Mouse (Mus musculus) stomach, postnatal 0 days (tissue): ENCODE data around the gene Hyal2. TPM values are rescaled to one million over a fixed set of nuclear protein-coding genes. Genes with fewer than 3 reads are reported as not detected.
A peak's percentile ranks its signal among the peaks of the same experiment; 100 is the strongest.
"Not testable (repeated sequence)": the region's sequence is repeated elsewhere in the genome, so short reads cannot be mapped to it uniquely, and the experiment has no call there.

Experiments used
- ATAC-seq: fragments of 200-750 bp; cut with Nextera tagmentation; 2 replicates; pipeline ENCODE4 v1.8.0; 2017; ENCODE audit not compliant: low FRiP score, low TSS enrichment
- DNase-seq: peaks from one replicate; pipeline ENCODE4 v3.0.0-alpha.2; 2016; ENCODE audit warnings: low spot score
- H3K27ac ChIP-seq: fragments of 300-500 bp; sonication (generic); replicated peaks from 2 replicates; pipeline ENCODE4 v1.5.1; 2014; ENCODE audit warnings: mild to moderate bottlenecking, control low read depth
- H3K27me3 ChIP-seq: fragments of 300-500 bp; sonication (generic); 2 replicates; pipeline ENCODE4 v1.6.1; 2014; ENCODE audit warnings: low read length; ENCODE audit not compliant: control insufficient read depth, insufficient read depth
- H3K36me3 ChIP-seq: fragments of 300-500 bp; sonication (generic); 2 replicates; pipeline ENCODE4 v1.6.1; 2014; ENCODE audit warnings: low read length, mixed read lengths; ENCODE audit not compliant: control insufficient read depth, insufficient read depth
- H3K4me1 ChIP-seq: fragments of 300-500 bp; sonication (generic); replicated peaks from 2 replicates; pipeline ENCODE4 v1.6.1; 2014; ENCODE audit warnings: antibody characterized with exemption; ENCODE audit not compliant: control insufficient read depth, insufficient read depth
- H3K4me2 ChIP-seq: fragments of 300-500 bp; sonication (generic); replicated peaks from 2 replicates; pipeline ENCODE4 v1.6.1; 2014; ENCODE audit warnings: low read depth, mild to moderate bottlenecking, control low read depth, moderate library complexity
- H3K4me3 ChIP-seq: fragments of 300-500 bp; sonication (generic); 2 replicates; pipeline ENCODE4 v1.5.1; 2014; ENCODE audit warnings: low read depth, low read length, control low read depth
- H3K9ac ChIP-seq: fragments of 300-500 bp; sonication (generic); 2 replicates; pipeline ENCODE4 v1.6.1; 2014; ENCODE audit warnings: mild to moderate bottlenecking, low read length, control low read depth, mixed read lengths
- H3K9me3 ChIP-seq: fragments of 300-500 bp; sonication (generic); 2 replicates; pipeline ENCODE4 v1.6.1; 2016; ENCODE audit warnings: low read length; ENCODE audit not compliant: control insufficient read depth
- CTCF ChIP-seq: IDR thresholded peaks from 2 replicates; pipeline ENCODE4 v1.5.1; 2016; ENCODE audit warnings: antibody characterized with exemption, low read depth, mild to moderate bottlenecking, moderate library complexity
- EP300 ChIP-seq: optimal IDR thresholded peaks from 2 replicates; pipeline ENCODE3; 2016; ENCODE audit warnings: antibody characterized with exemption
- WGBS: fragments of 180-500 bp; shearing (Covaris S2); extraction: QIAGEN DNeasy Blood & Tissue Kit; methylation state at CpG from one replicate; pipeline ENCODE4 v1.1.7; 2014; 5-methylcytosine and 5-hydroxymethylcytosine counted together
- polyA plus RNA-seq: library from polyadenylated mRNA; unstranded; fragments of >200 nt; fragmentation: Nextera tagmentation; extraction: Ambion mirVana; gene quantifications from 2 replicates; pipeline ENCODE4 v1.2.1, GENCODE M21; 2015

Hyal2 gene
- polyA plus RNA-seq, 1 experiment from 2014 or later: 50.4 TPM

- TF ChIP-seq EP300 (no peak), CTCF (no peak; the same call in 1 of the 2 replicates)
- peak overlapping the region; percentile 69 for H3K4me3 ChIP-seq
- no peaks in the 10 kb centered on the region for H3K9me3 ChIP-seq
- peak; percentile 72 for DNase-seq
- peak overlapping the region; percentile 97 for H3K27ac ChIP-seq
- H3K36me3 ChIP-seq: peaks cover 25% of the 10 kb centered on the region
- peak overlapping the region; percentile 83 for H3K4me2 ChIP-seq
- peak overlapping the region; percentile 85 for H3K9ac ChIP-seq
- under 1% methylated on average over 23 of the region's 23 CpGs for WGBS
- H3K4me1 ChIP-seq: peaks cover 22% of the 10 kb centered on the region
- H3K27me3 ChIP-seq: no peaks in the 10 kb centered on the region
- ATAC-seq: peak; percentile 9
Measured at GRCm38 (mm10) chr9:107555031-107555457, 12.7 kb upstream of the Hyal2 start.

- DNase-seq (no peak), ATAC-seq (no peak)
- H3K4me2 ChIP-seq: peak overlapping the region; percentile 83
- peak overlapping the region; percentile 85 for H3K9ac ChIP-seq
- H3K27ac ChIP-seq: peak overlapping the region; percentile 97
- TF ChIP-seq EP300 (no peak), CTCF (no peak)
- no peaks in the 10 kb centered on the region for H3K27me3 ChIP-seq
- peaks cover 25% of the 10 kb centered on the region for H3K36me3 ChIP-seq
- no peaks in the 10 kb centered on the region for H3K9me3 ChIP-seq
- peak overlapping the region; percentile 69 for H3K4me3 ChIP-seq
- H3K4me1 ChIP-seq: peaks cover 21% of the 10 kb centered on the region
- WGBS: 25% methylated on average over 2 of the region's 2 CpGs
Measured at GRCm38 (mm10) chr9:107555701-107556100, 12.0 kb upstream of the Hyal2 start.

GRCm38 (mm10) chr9:107556346-107556745 is 11.4 kb upstream of the Hyal2 start:
- ATAC-seq: no peak
- TF ChIP-seq EP300 (no peak), CTCF (no peak)
- Histone ChIP-seq H3K27me3 (no peaks in the 10 kb centered on the region), H3K4me3 (peak overlapping the region; percentile 69), H3K36me3 (peaks cover 28% of the 10 kb centered on the region), H3K27ac (peak overlapping the region; percentile 97), H3K9me3 (no peaks in the 10 kb centered on the region), H3K4me1 (peaks cover 17% of the 10 kb centered on the region), H3K4me2 (peak overlapping the region; percentile 83), H3K9ac (peak overlapping the region; percentile 31; the same call in 1 of the 2 replicates)
- WGBS: 56% methylated on average over 3 of the region's 3 CpGs
- DNase-seq: no peak

GRCm38 (mm10) chr9:107563029-107563581 is 4.6 kb upstream of the Hyal2 start, which contains the start of gene Tusc2:
Gene Tusc2 (plus strand): TSS chr9:107563255.
- H3K27me3 ChIP-seq: no peaks in the 10 kb centered on the region
- H3K36me3 ChIP-seq: peaks cover 26% of the 10 kb centered on the region
- TF ChIP-seq CTCF (no peak), EP300 (no peak)
- peak within 1 kb of the TSS; percentile 79 for H3K4me3 ChIP-seq
- ATAC-seq: peak; percentile 94
- peak; percentile 96 for DNase-seq
- H3K9ac ChIP-seq: peak within 1 kb of the TSS; percentile 82
- H3K27ac ChIP-seq: peak within 1 kb of the TSS; percentile 84
- H3K4me2 ChIP-seq: peak within 1 kb of the TSS; percentile 86
- WGBS: 1% methylated on average over 46 of the region's 46 CpGs
- peaks cover 6% of the 10 kb centered on the region; the same call in 1 of the 2 replicates for H3K4me1 ChIP-seq
- no peaks in the 10 kb centered on the region for H3K9me3 ChIP-seq

GRCm38 (mm10) chr9:107565556-107565955 is 2.2 kb upstream of the Hyal2 start:
- not testable (repeated sequence) for ATAC-seq, H3K9me3 ChIP-seq, H3K4me3 ChIP-seq, DNase-seq, H3K4me2 ChIP-seq, H3K9ac ChIP-seq, H3K27me3 ChIP-seq
- WGBS: 32% methylated on average over 5 of the region's 5 CpGs
- peaks cover 10% of the 10 kb centered on the region for H3K36me3 ChIP-seq
- peak overlapping the region; percentile 71 for H3K27ac ChIP-seq
- H3K4me1 ChIP-seq: peaks cover 14% of the 10 kb centered on the region
- peak; percentile 60 for TF ChIP-seq CTCF

- Histone ChIP-seq H3K27me3 (no peaks in the 10 kb centered on the region), H3K36me3 (peaks cover 10% of the 10 kb centered on the region), H3K4me2 (no peak overlapping the region), H3K4me3 (no peak overlapping the region), H3K27ac (peak overlapping the region; percentile 86), H3K4me1 (peaks cover 17% of the 10 kb centered on the region), H3K9me3 (no peaks in the 10 kb centered on the region), H3K9ac (no peak overlapping the region)
- 42% methylated on average over 15 of the region's 15 CpGs for WGBS
- peak; percentile 90 for DNase-seq
- TF ChIP-seq CTCF (peak; percentile 88), EP300 (no peak)
- ATAC-seq: no peak
Measured at GRCm38 (mm10) chr9:107566041-107566709, 1.6 kb upstream of the Hyal2 start.
